Mouse (Mus musculus) gonadal fat pad, adult 2 months (tissue): ENCODE measurements around the gene Nim1k. TPM values are rescaled to one million over a fixed set of nuclear protein-coding genes. Genes with fewer than 3 reads are reported as not detected.
"Not testable (repeated sequence)": the region's sequence is repeated elsewhere in the genome, so short reads cannot be mapped to it uniquely, and the experiment has no call there.

Experiments used
- DNase-seq: peaks from one replicate; pipeline ENCODE4 v3.0.0-alpha.2; 2012; ENCODE audit warnings: low read depth
- polyA plus RNA-seq: library from polyadenylated mRNA; depleted of rRNA; stranded (reverse); fragments of >200 nt; gene quantifications from 2 replicates; pipeline ENCODE4 v1.2.3, GENCODE M21; 2012; rRNA removed

Nim1k gene
- polyA plus RNA-seq, 1 experiment = 0.57 TPM

GRCm38 (mm10) chr13:119689709-119690038 lies 66.0 kb downstream of the Nim1k start:
- DNase-seq = no peak

- DNase-seq = peak; percentile 87
Observed at GRCm38 (mm10) chr13:119684416-119685177, 71.1 kb downstream of the Nim1k start.

GRCm38 (mm10) chr13:119681161-119681560 lies 74.5 kb downstream of the Nim1k start:
- no peak for DNase-seq

- peak; percentile 88 for DNase-seq
Observed at GRCm38 (mm10) chr13:119679721-119680120, 76.0 kb downstream of the Nim1k start.

- DNase-seq = no peak
Observed at GRCm38 (mm10) chr13:119678794-119679193, 76.9 kb downstream of the Nim1k start.

GRCm38 (mm10) chr13:119661420-119661819 lies 94.3 kb downstream of the Nim1k start:
- not testable (repeated sequence) for DNase-seq

Other genes starting within 250 kb of the Nim1k start
- 1.5 and 1.6 TPM in 2 replicates for gene Ccl28, start 132.1 kb downstream of the Nim1k start, polyA plus RNA-seq
- 61.0 and 76.6 TPM in 2 replicates for gene Hmgcs1, start 65.5 kb downstream of the Nim1k start, polyA plus RNA-seq
- 7.6 and 8.8 TPM in 2 replicates for gene Zfp131, start 35.0 kb upstream of the Nim1k start, polyA plus RNA-seq
- gene AF067063, start 74.3 kb upstream of the Nim1k start, polyA plus RNA-seq = not detected in 2 replicates
- not detected in 2 replicates for gene D13Ertd608e, start 80.1 kb upstream of the Nim1k start, polyA plus RNA-seq
- not detected in 2 replicates for gene Tcstv1, start 138.9 kb upstream of the Nim1k start, polyA plus RNA-seq
- gene Gm21761, start 173.4 kb upstream of the Nim1k start, polyA plus RNA-seq = not detected in 2 replicates
- gene B020031M17Rik, start 194.9 kb upstream of the Nim1k start, polyA plus RNA-seq = not detected in 2 replicates